Mouse (Mus musculus): ENCODE measurements around the gene Thnsl1.

Thnsl1 gene

GRCm38 (mm10) chr2:21204912-21205830 is at the start of gene Thnsl1, which contains the start of gene Enkur:
Thnsl1 (plus strand) TSS chr2:21205724.
Enkur (minus strand) TSS chr2:21205365.
- DNase-seq: peak; percentile 98

- no peak for DNase-seq
These were observed 41.2 kb upstream of the Thnsl1 start for GRCm38 (mm10) chr2:21164296-21164695.

GRCm38 (mm10) chr2:21167916-21168315 is 37.6 kb upstream of the Thnsl1 start:
- no peak for DNase-seq

GRCm38 (mm10) chr2:21172797-21173196 is 32.7 kb upstream of the Thnsl1 start:
- DNase-seq: no peak

- no peak for DNase-seq
These were observed 26.4 kb upstream of the Thnsl1 start for GRCm38 (mm10) chr2:21179136-21179535.

GRCm38 (mm10) chr2:21182811-21183210 is 22.7 kb upstream of the Thnsl1 start:
- DNase-seq: no peak

GRCm38 (mm10) chr2:21187576-21187975 is 17.9 kb upstream of the Thnsl1 start:
- DNase-seq: peak; percentile 65

GRCm38 (mm10) chr2:21188610-21189009 is 16.9 kb upstream of the Thnsl1 start:
- no peak for DNase-seq

GRCm38 (mm10) chr2:21191232-21191631 is 14.3 kb upstream of the Thnsl1 start:
- DNase-seq: no peak

- DNase-seq: no peak
These were observed 10.3 kb upstream of the Thnsl1 start for GRCm38 (mm10) chr2:21195233-21195632.

GRCm38 (mm10) chr2:21199051-21199450 is 6.5 kb upstream of the Thnsl1 start:
- peak; percentile 78 for DNase-seq

- DNase-seq: no peak
These were observed 2.8 kb upstream of the Thnsl1 start for GRCm38 (mm10) chr2:21202754-21203153.

- no peak for DNase-seq
These were observed 271 bp downstream of the Thnsl1 start for GRCm38 (mm10) chr2:21205831-21206159.

GRCm38 (mm10) chr2:21206278-21206677 is 754 bp downstream of the Thnsl1 start:
- DNase-seq: no peak

- no peak for DNase-seq
These were observed 5.8 kb downstream of the Thnsl1 start for GRCm38 (mm10) chr2:21211361-21211760.

GRCm38 (mm10) chr2:21214322-21214721 is 8.8 kb downstream of the Thnsl1 start:
- no peak for DNase-seq

- DNase-seq: no peak
These were observed 9.8 kb downstream of the Thnsl1 start for GRCm38 (mm10) chr2:21215284-21215683.

- DNase-seq: no peak
These were observed 17.2 kb downstream of the Thnsl1 start for GRCm38 (mm10) chr2:21222453-21223384.

GRCm38 (mm10) chr2:21230276-21230675 is 24.8 kb downstream of the Thnsl1 start:
- DNase-seq: no peak

- DNase-seq: no peak
These were observed 25.6 kb downstream of the Thnsl1 start for GRCm38 (mm10) chr2:21231147-21231546.

- no peak for DNase-seq
These were observed 29.5 kb downstream of the Thnsl1 start for GRCm38 (mm10) chr2:21234871-21235648.

- no peak for DNase-seq
These were observed 30.4 kb downstream of the Thnsl1 start for GRCm38 (mm10) chr2:21235844-21236386.

Measured in retina, postnatal 1 day (tissue).